8 mouse cellular contexts compared by ENCODE assay signal in the genomic region with DNA sequence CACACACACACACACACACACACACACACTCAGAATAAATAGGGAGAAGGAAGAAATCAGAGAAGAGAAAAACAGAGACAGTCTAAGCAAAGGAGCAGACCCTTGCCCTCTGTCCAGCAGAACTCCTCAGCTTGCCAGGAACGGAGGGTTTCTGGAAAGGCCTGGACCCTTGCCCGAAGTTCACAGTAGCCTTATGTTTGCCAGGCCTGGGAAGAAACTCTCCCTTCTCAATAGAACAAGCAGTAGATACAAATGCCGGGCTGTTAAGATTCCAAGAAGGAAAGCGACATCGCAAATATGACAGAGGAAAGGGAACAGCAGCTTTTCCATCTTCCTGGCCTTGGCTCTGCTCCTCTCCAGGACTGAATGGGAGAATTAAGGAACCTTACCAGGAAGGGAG.
A peak's percentile ranks its signal among the peaks of the same experiment; 100 is the strongest.
DNase-seq lines count a peak whose midpoint lies in the region; ATAC-seq and TF ChIP-seq lines count a peak whose summit lies in the region.

No protein-coding gene starts in this region.

- H3K36me3 ChIP-seq in embryonic facial prominence, embryonic 12.5 days, result no peaks in the 10 kb centered on the region
- peaks cover 7% of the 10 kb centered on the region; the same call in 1 of the 2 replicates for H3K36me3 ChIP-seq in embryonic facial prominence, embryonic 10.5 days (replicated peaks)
- H3K36me3 ChIP-seq in neural tube, embryonic 13.5 days, result no peaks in the 10 kb centered on the region
- peaks cover 7% of the 10 kb centered on the region; the same call in 1 of the 2 replicates for H3K36me3 ChIP-seq in intestine, postnatal 0 days (ENCODE audit: control insufficient read depth, insufficient read depth)

- WGBS in embryonic facial prominence, embryonic 12.5 days, result 71% methylated on average over 5 of the region's 5 CpGs
- 89% methylated on average over 5 of the region's 5 CpGs for WGBS in embryonic facial prominence, embryonic 10.5 days
- WGBS in neural tube, embryonic 13.5 days, result 80% methylated on average over 5 of the region's 5 CpGs
- 58% methylated on average over 5 of the region's 5 CpGs for WGBS in intestine, postnatal 0 days

- H3K27me3 ChIP-seq in embryonic facial prominence, embryonic 12.5 days, result no peaks in the 10 kb centered on the region
- H3K27me3 ChIP-seq in embryonic facial prominence, embryonic 10.5 days (replicated peaks; ENCODE audit: low read depth, poor library complexity, severe bottlenecking), result no peaks in the 10 kb centered on the region
- H3K27me3 ChIP-seq in neural tube, embryonic 13.5 days, result no peaks in the 10 kb centered on the region
- H3K27me3 ChIP-seq in intestine, postnatal 0 days (replicated peaks; ENCODE audit: control insufficient read depth, insufficient read depth, low read length), result no peaks in the 10 kb centered on the region

- H3K9me3 ChIP-seq in embryonic facial prominence, embryonic 12.5 days, result no peaks in the 10 kb centered on the region
- no peaks in the 10 kb centered on the region for H3K9me3 ChIP-seq in embryonic facial prominence, embryonic 10.5 days
- no peaks in the 10 kb centered on the region for H3K9me3 ChIP-seq in neural tube, embryonic 13.5 days
- no peaks in the 10 kb centered on the region for H3K9me3 ChIP-seq in intestine, postnatal 0 days (ENCODE audit: control insufficient read depth)

- no peak overlapping the region for H3K4me3 ChIP-seq in embryonic facial prominence, embryonic 12.5 days
- H3K4me3 ChIP-seq in embryonic facial prominence, embryonic 10.5 days, result no peak overlapping the region
- no peak overlapping the region for H3K4me3 ChIP-seq in neural tube, embryonic 13.5 days
- H3K4me3 ChIP-seq in intestine, postnatal 0 days (ENCODE audit: low read depth, low read length), result no peak overlapping the region

- DNase-seq in embryonic facial prominence, embryonic 10.5 days (ENCODE audit: low spot score), result no peak
- no peak for DNase-seq in neural tube, embryonic 10.5 days (ENCODE audit: extremely low spot score, low spot score)
- peak; percentile 52 to 68 for DNase-seq in kidney, postnatal 4 days
- peak; percentile 85 for DNase-seq in right cerebral cortex, postnatal 10 days (ENCODE audit: low spot score in 2 of 2)

- H3K9ac ChIP-seq in embryonic facial prominence, embryonic 12.5 days, result no peak overlapping the region
- no peak overlapping the region for H3K9ac ChIP-seq in neural tube, embryonic 13.5 days
- H3K9ac ChIP-seq in intestine, postnatal 0 days (ENCODE audit: low read depth, low read length), result no peak overlapping the region

- H3K4me2 ChIP-seq in embryonic facial prominence, embryonic 12.5 days (replicated peaks), result no peak overlapping the region
- H3K4me2 ChIP-seq in neural tube, embryonic 13.5 days, result no peak overlapping the region
- H3K4me2 ChIP-seq in intestine, postnatal 0 days (replicated peaks; ENCODE audit: low read depth), result no peak overlapping the region

- no peak for TF ChIP-seq CTCF in intestine, postnatal 0 days (IDR thresholded peaks at IDR 0.05; ENCODE audit: low read depth)

- peak overlapping the region; percentile 46; the same call in 1 of the 2 replicates for H3K27ac ChIP-seq in embryonic facial prominence, embryonic 12.5 days
- no peak overlapping the region for H3K27ac ChIP-seq in embryonic facial prominence, embryonic 10.5 days (replicated peaks)
- peak overlapping the region; percentile 53 for H3K27ac ChIP-seq in neural tube, embryonic 13.5 days (replicated peaks)
- no peak overlapping the region for H3K27ac ChIP-seq in intestine, postnatal 0 days (ENCODE audit: low read depth, low read length)

- H3K4me1 ChIP-seq in embryonic facial prominence, embryonic 12.5 days, result peaks cover 51% of the 10 kb centered on the region
- peaks cover 87% of the 10 kb centered on the region for H3K4me1 ChIP-seq in embryonic facial prominence, embryonic 10.5 days
- peaks cover 40% of the 10 kb centered on the region for H3K4me1 ChIP-seq in neural tube, embryonic 13.5 days (replicated peaks)
- 0 out of 2 replicates have a peak, but pooled peaks cover 3% of the 10 kb centered on the region for H3K4me1 ChIP-seq in intestine, postnatal 0 days (replicated peaks; ENCODE audit: control insufficient read depth, insufficient read depth, low read length)

- no peak for ATAC-seq in embryonic facial prominence, embryonic 12.5 days (ENCODE audit: insufficient number of reproducible peaks, insufficient read depth, low FRiP score, low TSS enrichment)
- ATAC-seq in neural tube, embryonic 13.5 days (ENCODE audit: low read depth), result no peak
- no peak for ATAC-seq in intestine, postnatal 0 days
- ATAC-seq in erythroblast, adult 5-6 weeks (replicated peaks; ENCODE audit: low FRiP score, poor library complexity, severe bottlenecking), result no peak

Comparison
In these comparisons a context has a peak if more than half of its experiments do, and no peak if none do; other contexts are left out.
1. H3K27ac ChIP-seq: peak in embryonic facial prominence, embryonic 12.5 days (single experiment) and neural tube, embryonic 13.5 days (single experiment); none in embryonic facial prominence, embryonic 10.5 days (single experiment) and intestine, postnatal 0 days (single experiment).
2. DNase-seq: peak in kidney, postnatal 4 days (2 of 2) and right cerebral cortex, postnatal 10 days (2 of 2); none in embryonic facial prominence, embryonic 10.5 days (single experiment) and neural tube, embryonic 10.5 days (single experiment).